Mouse (Mus musculus): Measurements from ENCODE around the gene Man2a2.

DNA sequence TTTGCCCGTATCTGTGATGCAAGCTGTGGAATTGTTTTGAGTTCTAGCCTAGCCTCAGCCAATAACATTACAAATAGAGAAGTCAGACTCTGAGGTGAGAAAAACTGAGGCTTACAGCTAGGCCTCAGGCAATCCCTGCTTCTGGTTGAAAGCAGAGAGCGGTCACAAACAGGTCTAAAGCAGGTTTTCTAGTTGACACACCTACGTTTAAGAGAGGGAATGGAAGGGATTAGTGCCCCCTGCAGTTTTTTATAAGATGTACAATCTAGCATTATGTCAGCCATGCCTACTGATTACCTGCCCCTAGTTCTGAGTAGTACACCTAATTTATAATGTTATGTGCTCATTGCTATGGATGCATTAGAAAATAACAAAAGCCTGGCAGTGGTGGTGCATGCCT, 63.4 kb downstream of the Man2a2 start:
- TF ChIP-seq CTCF (IDR thresholded peaks at IDR 0.05; ENCODE audit: extremely low read depth, insufficient read length, insufficient replicate concordance, low read depth, low read length) (no peak), POLR2A (IDR thresholded peaks at IDR 0.05; ENCODE audit: low read depth, low read length) (no peak)

Measured in small intestine, adult 2 months (tissue).